Mouse (Mus musculus): ENCODE measurements around the gene Cyb561d2.

- TF ChIP-seq POLR2A (IDR thresholded peaks at IDR 0.05; ENCODE audit: extremely low read depth, insufficient read depth, low read length) = no peak
- no peak for TF ChIP-seq CTCF (IDR thresholded peaks at IDR 0.05; ENCODE audit: extremely low read depth, insufficient read depth, low read length)
Measured at GRCm38 (mm10) chr9:107555701-107556100, 13.7 kb upstream of the Cyb561d2 start.

All from cortical plate, adult 2 months (tissue).